Comparison of ENCODE assay signal across 8 mouse cellular contexts in the genomic region with DNA sequence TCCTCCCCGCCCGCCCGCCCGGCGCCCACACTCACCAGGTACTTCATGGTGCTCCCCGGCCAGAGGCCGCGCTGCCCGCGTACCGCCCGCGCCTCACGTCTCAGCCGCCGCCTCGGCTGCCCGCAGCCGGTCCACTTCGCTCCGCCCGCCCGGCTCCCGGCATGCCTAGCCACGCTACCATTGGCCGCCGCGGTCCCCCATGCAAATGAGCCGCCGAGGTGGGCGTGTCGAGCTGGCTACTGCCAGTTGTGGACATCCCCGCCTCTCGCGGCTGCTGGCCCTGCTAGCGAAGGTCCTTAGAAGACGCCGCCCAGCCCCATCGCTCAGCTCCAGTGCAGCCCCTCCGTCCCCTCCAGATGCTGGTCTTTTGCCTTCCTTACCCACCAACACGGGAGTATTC. TPM values are rescaled to one million over a fixed set of nuclear protein-coding genes. Genes with fewer than 3 reads are reported as not detected.
A peak's percentile ranks its signal among the peaks of the same experiment; 100 is the strongest.
DNase-seq lines count a peak whose midpoint lies in the region; ATAC-seq lines count a peak whose summit lies in the region.

No protein-coding gene starts in this region.

- H3K9ac ChIP-seq in intestine, embryonic 15.5 days, result peak overlapping the region; percentile 74

- no peaks in the 10 kb centered on the region for H3K27me3 ChIP-seq in intestine, embryonic 15.5 days (replicated peaks)

- peak overlapping the region; percentile 81 for H3K4me2 ChIP-seq in intestine, embryonic 15.5 days (replicated peaks)

- ATAC-seq in intestine, embryonic 15.5 days, result peak; percentile 93

- intact Hi-C loops in gastrocnemius, postnatal 36 days (cut with DNase I), result no loop called here
- intact Hi-C loops in left cerebral cortex, postnatal 14 days (cut with DNase I), result no loop called here

- no peaks in the 10 kb centered on the region for H3K36me3 ChIP-seq in intestine, embryonic 15.5 days

- peaks cover 92% of the 10 kb centered on the region for H3K4me1 ChIP-seq in intestine, embryonic 15.5 days (replicated peaks)

- under 1% methylated on average over 29 of the region's 41 CpGs for WGBS in intestine, embryonic 15.5 days

- no peaks in the 10 kb centered on the region for H3K9me3 ChIP-seq in intestine, embryonic 15.5 days

- peak overlapping the region; percentile 90 for H3K27ac ChIP-seq in intestine, embryonic 15.5 days

- peak; percentile 98 for DNase-seq in adrenal gland, adult 8-10 months
- DNase-seq in embryo, embryonic 9.5 days (ENCODE audit: extremely low spot score), result peak; percentile 97
- peak; percentile 94 to 97 for DNase-seq in gastrocnemius, postnatal 36 days
- DNase-seq in left cerebral cortex, postnatal 14 days (ENCODE audit: low spot score in 2 of 2), result peak; percentile 95 to 96
- peak; percentile 95 for DNase-seq in mesoderm, embryonic 11.5 days (ENCODE audit: low read depth, low spot score)
- DNase-seq in right cerebral cortex, postnatal 25 days, result peak; percentile 97
- peak; percentile 97 to 98 for DNase-seq in urinary bladder, postnatal 36 days (ENCODE audit: low spot score in 2 of 2)

- H3K4me3 ChIP-seq in intestine, embryonic 15.5 days (replicated peaks), result peak overlapping the region; percentile 72

RNA-seq across cellular contexts. Expression of a gene that starts 11.6 kb away (rescaled TPM):
- 100 to 1,000 TPM in 2 of 4 experiments, 10 to 100 TPM in 2; 86.1 to 150 (median 104) TPM for total RNA-seq in adrenal gland, adult 8-10 months (2022)
- 10 to 100 TPM in 1 of 2 experiments, 1 to 10 TPM in 1; 9.4 to 10.5 TPM for total RNA-seq in gastrocnemius, postnatal 36 days (2021)
- polyA plus RNA-seq in intestine, embryonic 15.5 days (2015; fragmentation: Nextera tagmentation; extraction: Ambion mirVana), result 40.8 and 44.2 TPM in 2 replicates
- 10 to 100 TPM; 47.5 to 53.7 TPM for total RNA-seq in left cerebral cortex, postnatal 14 days (2021)

RNA-seq across cellular contexts. Expression of a gene that starts 41.2 kb away (rescaled TPM):
- not detected for total RNA-seq in adrenal gland, adult 8-10 months (2022)
- total RNA-seq in gastrocnemius, postnatal 36 days (2021), result not detected
- 1,145 and 3,143 TPM in 2 replicates for polyA plus RNA-seq in intestine, embryonic 15.5 days (2015; fragmentation: Nextera tagmentation; extraction: Ambion mirVana)
- not detected for total RNA-seq in left cerebral cortex, postnatal 14 days (2021)

Comparison
In these comparisons a context has a peak if more than half of its experiments do, and no peak if none do; other contexts are left out.
1. Peak in every context shown above with its lines: DNase-seq, ATAC-seq, H3K4me3 ChIP-seq and H3K27ac ChIP-seq.
2. RNA of a gene that starts 11.6 kb away (total RNA-seq): 86.1 to 150 TPM in adrenal gland, adult 8-10 months and 47.5 to 53.7 TPM in left cerebral cortex, postnatal 14 days; 9.4 to 10.5 TPM in gastrocnemius, postnatal 36 days; every median in the first group is over 4 times any median in the second.